Mouse (Mus musculus) hindbrain, postnatal 0 days (tissue): ENCODE measurements around the gene Gm20741. TPM values are rescaled to one million over a fixed set of nuclear protein-coding genes. Genes with fewer than 3 reads are reported as not detected.
A peak's percentile ranks its signal among the peaks of the same experiment; 100 is the strongest.

Experiments
- ATAC-seq: fragments of 200-750 bp; cut with Nextera tagmentation; 2 replicates; pipeline ENCODE4 v1.8.0; 2017; ENCODE audit warnings: mild to moderate bottlenecking, moderate TSS enrichment, moderate library complexity
- DNase-seq: peaks from one replicate; pipeline ENCODE4 v3.0.0-alpha.2; 2015; ENCODE audit warnings: low spot score
- H3K27ac ChIP-seq: fragments of 300-500 bp; sonication (generic); 2 replicates; pipeline ENCODE4 v1.5.1; 2014; ENCODE audit warnings: mild to moderate bottlenecking
- H3K27me3 ChIP-seq: fragments of 300-500 bp; sonication (generic); 2 replicates; pipeline ENCODE4 v1.6.1; 2014; ENCODE audit warnings: low read length, mixed read lengths; ENCODE audit not compliant: insufficient read depth
- H3K36me3 ChIP-seq: fragments of 300-500 bp; sonication (generic); 2 replicates; pipeline ENCODE4 v1.6.1; 2014; ENCODE audit warnings: low read length, mixed read lengths; ENCODE audit not compliant: insufficient read depth
- H3K4me1 ChIP-seq: fragments of 300-500 bp; sonication (generic); 2 replicates; pipeline ENCODE4 v1.6.1; 2014; ENCODE audit warnings: antibody characterized with exemption, low read length, mixed read lengths; ENCODE audit not compliant: insufficient read depth
- H3K4me2 ChIP-seq: fragments of 300-500 bp; sonication (generic); 2 replicates; pipeline ENCODE4 v1.6.1; 2014; ENCODE audit warnings: low read depth, mild to moderate bottlenecking, low read length, moderate library complexity, mixed read lengths
- H3K4me3 ChIP-seq: fragments of 300-500 bp; sonication (generic); 2 replicates; pipeline ENCODE4 v1.5.1; 2014; ENCODE audit warnings: low read length
- H3K9ac ChIP-seq: fragments of 300-500 bp; sonication (generic); replicated peaks from 2 replicates; pipeline ENCODE4 v1.6.1; 2014; ENCODE audit warnings: mild to moderate bottlenecking, low read length, moderate library complexity, mixed read lengths
- H3K9me3 ChIP-seq: fragments of 300-500 bp; sonication (generic); 2 replicates; pipeline ENCODE4 v1.6.1; 2016; ENCODE audit warnings: low read length, mixed read lengths
- CTCF ChIP-seq: IDR thresholded peaks from 2 replicates; pipeline ENCODE4 v1.5.1; 2016; ENCODE audit warnings: antibody characterized with exemption, control low read depth, low read depth
- WGBS: fragments of 180-500 bp; shearing (Covaris S2); extraction: QIAGEN DNeasy Blood & Tissue Kit; methylation state at CpG from one replicate; pipeline ENCODE4 v1.1.7; 2014; 5-methylcytosine and 5-hydroxymethylcytosine counted together
- polyA plus RNA-seq: library from polyadenylated mRNA; unstranded; fragments of >200 nt; fragmentation: Nextera tagmentation; extraction: Ambion mirVana; gene quantifications from 2 replicates; pipeline ENCODE4 v1.2.1, GENCODE M21; 2015
- total RNA-seq: library from RNA; depleted of rRNA; stranded (reverse); fragments of >200 nt; gene quantifications from 2 replicates; pipeline ENCODE4 v1.2.3, GENCODE M21; 2014; rRNA removed

Gene Gm20741
- total and polyA plus RNA-seq, 2 experiments from 2014 or later = not detected

- no peak within 1 kb of the TSS for H3K4me3 ChIP-seq
- H3K4me1 ChIP-seq = no peaks in the 10 kb centered on the region
- no peaks in the 10 kb centered on the region for H3K9me3 ChIP-seq
- H3K36me3 ChIP-seq = no peaks in the 10 kb centered on the region
- DNase-seq (no peak), ATAC-seq (no peak)
- H3K27ac ChIP-seq = no peak within 1 kb of the TSS
- no peak for TF ChIP-seq CTCF
- no peak within 1 kb of the TSS for H3K9ac ChIP-seq
- H3K27me3 ChIP-seq = no peaks in the 10 kb centered on the region
- no peak within 1 kb of the TSS for H3K4me2 ChIP-seq
- WGBS = 69% methylated on average over 3 of the region's 3 CpGs
Measured at GRCm38 (mm10) chr16:88820066-88820465, 8.0 kb upstream of the Gm20741 start, which contains the start of gene Krtap15. Gene Krtap15, plus strand, starts transcription at chr16:88820215.

- H3K9ac ChIP-seq = no peak overlapping the region
- 60% methylated on average over 2 of the region's 2 CpGs for WGBS
- no peak for TF ChIP-seq CTCF
- no peak overlapping the region for H3K27ac ChIP-seq
- H3K4me1 ChIP-seq = no peaks in the 10 kb centered on the region
- no peaks in the 10 kb centered on the region for H3K9me3 ChIP-seq
- ATAC-seq = no peak
- no peak overlapping the region for H3K4me3 ChIP-seq
- H3K27me3 ChIP-seq = no peaks in the 10 kb centered on the region
- H3K4me2 ChIP-seq = no peak overlapping the region
- peak; percentile 8 for DNase-seq
- no peaks in the 10 kb centered on the region for H3K36me3 ChIP-seq
Measured at GRCm38 (mm10) chr16:88786786-88787185, 25.2 kb downstream of the Gm20741 start.

DNA sequence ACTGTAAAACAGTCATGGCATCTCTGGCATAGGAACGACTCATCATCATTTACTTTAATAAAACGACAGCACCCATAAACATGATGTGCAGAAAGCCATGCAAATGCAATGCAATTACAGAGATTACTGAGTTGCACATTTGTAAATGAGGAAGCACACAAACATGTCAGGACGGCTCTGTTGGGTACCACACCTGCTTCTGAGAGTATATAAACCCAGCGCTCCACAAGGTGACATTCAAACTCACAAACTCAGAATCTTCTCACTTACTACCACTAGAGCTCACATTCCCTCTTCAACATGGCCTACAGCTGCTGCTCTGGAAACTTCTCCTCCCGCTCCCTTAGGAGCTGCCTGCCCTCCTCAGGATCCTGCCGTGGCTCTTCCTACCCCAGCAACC is 34.4 kb downstream of the Gm20741 start, which contains the start of gene Gm5965:
Gm5965 (plus strand) TSS at position 301 of the 400 bp plus-strand sequence.
- ATAC-seq = no peak
- Histone ChIP-seq H3K36me3 (no peaks in the 10 kb centered on the region), H3K27me3 (no peaks in the 10 kb centered on the region), H3K4me1 (no peaks in the 10 kb centered on the region), H3K4me3 (no peak within 1 kb of the TSS), H3K27ac (no peak within 1 kb of the TSS), H3K9me3 (no peaks in the 10 kb centered on the region), H3K9ac (no peak within 1 kb of the TSS), H3K4me2 (no peak within 1 kb of the TSS)
- no peak for DNase-seq
- no peak for TF ChIP-seq CTCF
- 94% methylated on average over 5 of the region's 6 CpGs for WGBS

DNA sequence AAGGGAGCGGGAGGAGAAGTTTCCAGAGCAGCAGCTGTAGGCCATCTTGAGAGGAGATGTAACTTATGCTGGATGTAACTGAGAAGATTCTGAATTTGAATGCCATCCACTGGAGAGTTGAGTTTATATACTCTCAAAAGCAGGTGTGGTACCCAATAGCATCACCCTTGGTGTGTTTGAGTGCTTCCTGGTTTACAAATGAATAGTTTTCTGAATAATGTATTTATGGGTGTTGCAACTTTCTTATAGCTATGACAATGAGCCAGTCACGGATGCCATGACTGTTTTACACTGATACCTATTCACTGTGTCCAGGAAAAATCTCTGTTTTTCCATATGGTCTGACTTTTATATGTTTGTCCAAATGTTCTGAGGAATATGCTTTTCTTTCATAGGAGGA is 37.9 kb downstream of the Gm20741 start, which contains the start of gene 2310057N15Rik:
2310057N15Rik (minus strand) TSS at position 101 of the 400 bp plus-strand sequence.
- no peak for DNase-seq
- WGBS = 91% methylated on average over 2 of the region's 2 CpGs
- ATAC-seq = no peak
- no peak for TF ChIP-seq CTCF
- no peaks in the 10 kb centered on the region for H3K27me3 ChIP-seq
- no peak within 1 kb of the TSS for H3K27ac ChIP-seq
- no peak within 1 kb of the TSS for H3K4me3 ChIP-seq
- H3K4me1 ChIP-seq = no peaks in the 10 kb centered on the region
- no peak within 1 kb of the TSS for H3K9ac ChIP-seq
- no peaks in the 10 kb centered on the region for H3K36me3 ChIP-seq
- no peaks in the 10 kb centered on the region for H3K9me3 ChIP-seq
- H3K4me2 ChIP-seq = no peak within 1 kb of the TSS

Other genes with a start within 250 kb of the Gm20741 start
- not detected in 2 replicates for gene Cldn8, start 249.0 kb downstream of the Gm20741 start, total RNA-seq
- not detected in 2 replicates for gene Cldn8, start 249.0 kb downstream of the Gm20741 start, polyA plus RNA-seq
- gene Krtap24-1, start 199.9 kb downstream of the Gm20741 start, total RNA-seq = not detected in 2 replicates
- gene Krtap24-1, start 199.9 kb downstream of the Gm20741 start, polyA plus RNA-seq = not detected in 2 replicates
- not detected in 2 replicates for gene 2310079G19Rik, start 184.6 kb downstream of the Gm20741 start, total RNA-seq
- gene 2310079G19Rik, start 184.6 kb downstream of the Gm20741 start, polyA plus RNA-seq = not detected in 2 replicates
- not detected in 2 replicates for gene Krtap26-1, start 164.4 kb downstream of the Gm20741 start, total RNA-seq
- gene Krtap26-1, start 164.4 kb downstream of the Gm20741 start, polyA plus RNA-seq = not detected in 2 replicates
- not detected in 2 replicates for gene Krtap27-1, start 140.5 kb downstream of the Gm20741 start, total RNA-seq
- not detected in 2 replicates for gene Krtap27-1, start 140.5 kb downstream of the Gm20741 start, polyA plus RNA-seq
- not detected in 2 replicates for gene 2310061N02Rik, start 104.3 kb downstream of the Gm20741 start, total RNA-seq
- not detected in 2 replicates for gene 2310061N02Rik, start 104.3 kb downstream of the Gm20741 start, polyA plus RNA-seq
- not detected in 2 replicates for gene Krtap13-1, start 83.4 kb downstream of the Gm20741 start, total RNA-seq
- gene Krtap13-1, start 83.4 kb downstream of the Gm20741 start, polyA plus RNA-seq = not detected in 2 replicates
- not detected in 2 replicates for gene Krtap13, start 60.6 kb downstream of the Gm20741 start, total RNA-seq
- not detected in 2 replicates for gene Krtap13, start 60.6 kb downstream of the Gm20741 start, polyA plus RNA-seq
- gene 2310034C09Rik, start 53.4 kb downstream of the Gm20741 start, total RNA-seq = not detected in 2 replicates
- not detected in 2 replicates for gene 2310034C09Rik, start 53.4 kb downstream of the Gm20741 start, polyA plus RNA-seq
- gene 2310057N15Rik, start 38.0 kb downstream of the Gm20741 start, total RNA-seq = not detected in 2 replicates
- not detected in 2 replicates for gene 2310057N15Rik, start 38.0 kb downstream of the Gm20741 start, polyA plus RNA-seq
- gene Gm5965, start 34.3 kb downstream of the Gm20741 start, total RNA-seq = not detected in 2 replicates
- not detected in 2 replicates for gene Gm5965, start 34.3 kb downstream of the Gm20741 start, polyA plus RNA-seq
- not detected in 2 replicates for gene Krtap15, start 8.0 kb upstream of the Gm20741 start, total RNA-seq
- gene Krtap15, start 8.0 kb upstream of the Gm20741 start, polyA plus RNA-seq = not detected in 2 replicates
- gene Krtap14, start 13.9 kb upstream of the Gm20741 start, total RNA-seq = not detected in 2 replicates
- gene Krtap14, start 13.9 kb upstream of the Gm20741 start, polyA plus RNA-seq = not detected in 2 replicates
- not detected in 2 replicates for gene Krtap19-1, start 57.2 kb upstream of the Gm20741 start, total RNA-seq
- not detected in 2 replicates for gene Krtap19-1, start 57.2 kb upstream of the Gm20741 start, polyA plus RNA-seq
- gene Krtap19-2, start 62.0 kb upstream of the Gm20741 start, total RNA-seq = not detected in 2 replicates
- gene Krtap19-2, start 62.0 kb upstream of the Gm20741 start, polyA plus RNA-seq = not detected in 2 replicates
- gene Krtap19-3, start 65.8 kb upstream of the Gm20741 start, total RNA-seq = not detected in 2 replicates
- not detected in 2 replicates for gene Krtap19-3, start 65.8 kb upstream of the Gm20741 start, polyA plus RNA-seq
- gene Krtap19-4, start 72.9 kb upstream of the Gm20741 start, total RNA-seq = not detected in 2 replicates
- gene Krtap19-4, start 72.9 kb upstream of the Gm20741 start, polyA plus RNA-seq = not detected in 2 replicates
- gene Krtap19-5, start 84.2 kb upstream of the Gm20741 start, total RNA-seq = not detected in 2 replicates
- gene Krtap19-5, start 84.2 kb upstream of the Gm20741 start, polyA plus RNA-seq = not detected in 2 replicates
- gene Krtap19-9b, start 120.0 kb upstream of the Gm20741 start, total RNA-seq = not detected in 2 replicates
- gene Krtap19-9b, start 120.0 kb upstream of the Gm20741 start, polyA plus RNA-seq = not detected in 2 replicates
- not detected in 2 replicates for gene Krtap16-3, start 150.7 kb upstream of the Gm20741 start, total RNA-seq
- not detected in 2 replicates for gene Krtap16-3, start 150.7 kb upstream of the Gm20741 start, polyA plus RNA-seq
- gene Krtap22-2, start 198.5 kb upstream of the Gm20741 start, total RNA-seq = not detected in 2 replicates
- not detected in 2 replicates for gene Krtap22-2, start 198.5 kb upstream of the Gm20741 start, polyA plus RNA-seq
- not detected in 2 replicates for gene Gm10229, start 203.1 kb upstream of the Gm20741 start, total RNA-seq
- gene Gm10229, start 203.1 kb upstream of the Gm20741 start, polyA plus RNA-seq = not detected in 2 replicates
- not detected in 2 replicates for gene Krtap6-1, start 219.5 kb upstream of the Gm20741 start, total RNA-seq
- not detected in 2 replicates for gene Krtap6-1, start 219.5 kb upstream of the Gm20741 start, polyA plus RNA-seq
- not detected in 2 replicates for gene Gm10228, start 229.3 kb upstream of the Gm20741 start, total RNA-seq
- not detected in 2 replicates for gene Gm10228, start 229.3 kb upstream of the Gm20741 start, polyA plus RNA-seq
- not detected in 2 replicates for gene Krtap6-5, start 235.7 kb upstream of the Gm20741 start, total RNA-seq
- gene Krtap6-5, start 235.7 kb upstream of the Gm20741 start, polyA plus RNA-seq = not detected in 2 replicates